In genomic region chr4:136685431-136685869, GRCm38 (mm10) we compare ENCODE assay signal across 18 mouse cellular contexts.
DNase-seq lines count a peak whose midpoint lies in the region; ATAC-seq and TF ChIP-seq lines count a peak whose summit lies in the region.
"Had no signal": no experiment of that assay in that cellular context is flagged by ENCODE, and none has a peak within 500 bp of the region (broad histone marks: within the 10 kb centered on the region; RNA-seq: fewer than 3 reads in every experiment).

No protein-coding gene starts in this region.

- no peak for TF ChIP-seq CTCF in cerebellum, adult 2 months (IDR thresholded peaks at IDR 0.05; ENCODE audit: borderline replicate concordance, insufficient read depth, low read depth, low read length)

- peak; percentile 29 for DNase-seq in gastrocnemius, postnatal 10 days
- DNase-seq in gastrocnemius, adult 18-20 months (ENCODE audit: low spot score), result no peak
- DNase-seq in neural tube, embryonic 10.5 days (ENCODE audit: extremely low spot score, low spot score), result peak; percentile 52
- DNase-seq in gastrocnemius, postnatal 25 days, result peak; percentile 34
- peak; percentile 32 for DNase-seq in yolk sac, embryonic 10.5 days (ENCODE audit: low spot score)
- DNase-seq in cerebellum, adult 2 months, result no peak
- DNase-seq in hindbrain, embryonic 14.5 days (ENCODE audit: low spot score), result no peak
- DNase-seq: adrenal gland, postnatal 36 days; cerebellum, postnatal 10 days; heart, postnatal 4 days; lung, embryonic 14.5 days; right cerebral cortex, postnatal 4 days; thymus, adult 2 months had no signal

- no peak for ATAC-seq in neural tube, embryonic 15.5 days (ENCODE audit: low FRiP score)
- ATAC-seq in hindbrain, embryonic 14.5 days (ENCODE audit: low FRiP score), result no peak
- ATAC-seq: forebrain, embryonic 15.5 days; midbrain, embryonic 15.5 days had no signal

- H3K4me2 ChIP-seq in neural tube, embryonic 15.5 days, result no peak overlapping the region
- H3K4me2 ChIP-seq in hindbrain, embryonic 14.5 days (replicated peaks), result no peak overlapping the region
- H3K4me2 ChIP-seq: forebrain, embryonic 15.5 days; heart, embryonic 13.5 days; lung, embryonic 14.5 days; midbrain, embryonic 15.5 days; neural tube, embryonic 12.5 days had no signal

- H3K9me3 ChIP-seq in neural tube, embryonic 15.5 days (replicated peaks), result no peaks in the 10 kb centered on the region
- H3K9me3 ChIP-seq in hindbrain, embryonic 14.5 days (ENCODE audit: control insufficient read depth, low read length), result no peaks in the 10 kb centered on the region
- H3K9me3 ChIP-seq: forebrain, embryonic 15.5 days; heart, embryonic 13.5 days; midbrain, embryonic 15.5 days; neural tube, embryonic 12.5 days had no signal

- H3K4me1 ChIP-seq in neural tube, embryonic 15.5 days, result peaks cover 17% of the 10 kb centered on the region
- H3K4me1 ChIP-seq in cerebellum, adult 2 months (ENCODE audit: control insufficient read depth, insufficient read depth, low read length), result no peaks in the 10 kb centered on the region; the same call in 1 of the 2 replicates
- 0 out of 2 replicates have a peak, but pooled peaks cover 6% of the 10 kb centered on the region for H3K4me1 ChIP-seq in hindbrain, embryonic 14.5 days (replicated peaks; ENCODE audit: control insufficient read depth, insufficient read depth, low read length)
- H3K4me1 ChIP-seq: forebrain, embryonic 15.5 days had no signal

- no peaks in the 10 kb centered on the region for H3K27me3 ChIP-seq in neural tube, embryonic 15.5 days (replicated peaks)
- no peaks in the 10 kb centered on the region for H3K27me3 ChIP-seq in cerebellum, adult 2 months (ENCODE audit: control insufficient read depth, insufficient read depth, low read length)
- H3K27me3 ChIP-seq in hindbrain, embryonic 14.5 days (ENCODE audit: control insufficient read depth, insufficient read depth, low read length), result no peaks in the 10 kb centered on the region
- H3K27me3 ChIP-seq: forebrain, embryonic 15.5 days; midbrain, embryonic 15.5 days; neural tube, embryonic 12.5 days had no signal

- TF ChIP-seq POLR2A in cerebellum, adult 2 months (IDR thresholded peaks at IDR 0.05; ENCODE audit: borderline replicate concordance, insufficient read depth, low read length), result no peak

- no peak overlapping the region for H3K9ac ChIP-seq in neural tube, embryonic 15.5 days (replicated peaks)
- no peak overlapping the region for H3K9ac ChIP-seq in hindbrain, embryonic 14.5 days
- H3K9ac ChIP-seq: forebrain, embryonic 15.5 days; heart, embryonic 13.5 days; lung, embryonic 14.5 days; midbrain, embryonic 15.5 days; neural tube, embryonic 12.5 days had no signal

- no peak overlapping the region for H3K4me3 ChIP-seq in neural tube, embryonic 15.5 days (replicated peaks)
- H3K4me3 ChIP-seq in cerebellum, adult 2 months (replicated peaks; ENCODE audit: insufficient read depth, low read depth, low read length), result no peak overlapping the region
- no peak overlapping the region for H3K4me3 ChIP-seq in hindbrain, embryonic 14.5 days (replicated peaks; ENCODE audit: low read length)
- H3K4me3 ChIP-seq: forebrain, embryonic 15.5 days; heart, embryonic 13.5 days; midbrain, embryonic 15.5 days; neural tube, embryonic 12.5 days had no signal

- H3K36me3 ChIP-seq in neural tube, embryonic 15.5 days, result peaks cover 14% of the 10 kb centered on the region
- H3K36me3 ChIP-seq in hindbrain, embryonic 14.5 days (replicated peaks; ENCODE audit: control insufficient read depth, insufficient read depth), result peaks cover 19% of the 10 kb centered on the region
- H3K36me3 ChIP-seq: heart, embryonic 13.5 days; midbrain, embryonic 15.5 days had no signal

- 77% methylated on average over 10 of the region's 10 CpGs for WGBS in neural tube, embryonic 15.5 days
- WGBS in cerebellum, adult 2 months, result 73% methylated on average over 10 of the region's 10 CpGs
- WGBS in hindbrain, embryonic 14.5 days, result 63% methylated on average over 10 of the region's 10 CpGs

- H3K27ac ChIP-seq in neural tube, embryonic 15.5 days (replicated peaks), result no peak overlapping the region
- no peak overlapping the region for H3K27ac ChIP-seq in cerebellum, adult 2 months (ENCODE audit: insufficient read depth, low read length)
- no peak overlapping the region for H3K27ac ChIP-seq in hindbrain, embryonic 14.5 days
- H3K27ac ChIP-seq: forebrain, embryonic 15.5 days; heart, embryonic 13.5 days; midbrain, embryonic 15.5 days; neural tube, embryonic 12.5 days had no signal

Comparison
In these comparisons a context has a peak if more than half of its experiments do, and no peak if none do; other contexts are left out.
1. DNase-seq: peak in gastrocnemius, postnatal 10 days (single experiment), neural tube, embryonic 10.5 days (single experiment), gastrocnemius, postnatal 25 days (single experiment) and yolk sac, embryonic 10.5 days (single experiment); none in gastrocnemius, adult 18-20 months (single experiment), cerebellum, adult 2 months (0 of 2) and hindbrain, embryonic 14.5 days (single experiment).